Mouse (Mus musculus) left cerebral cortex, adult 11 months (tissue): Measurements from ENCODE around the gene Clk4.

ENCODE experiments used
- DNase-seq: peaks from one replicate; pipeline ENCODE4 v3.0.0; 2022; ENCODE audit warnings: low spot score

Clk4 gene

GRCm38 (mm10) chr11:51311846-51312245 is 50.3 kb downstream of the Clk4 start:
- no peak for DNase-seq

DNA sequence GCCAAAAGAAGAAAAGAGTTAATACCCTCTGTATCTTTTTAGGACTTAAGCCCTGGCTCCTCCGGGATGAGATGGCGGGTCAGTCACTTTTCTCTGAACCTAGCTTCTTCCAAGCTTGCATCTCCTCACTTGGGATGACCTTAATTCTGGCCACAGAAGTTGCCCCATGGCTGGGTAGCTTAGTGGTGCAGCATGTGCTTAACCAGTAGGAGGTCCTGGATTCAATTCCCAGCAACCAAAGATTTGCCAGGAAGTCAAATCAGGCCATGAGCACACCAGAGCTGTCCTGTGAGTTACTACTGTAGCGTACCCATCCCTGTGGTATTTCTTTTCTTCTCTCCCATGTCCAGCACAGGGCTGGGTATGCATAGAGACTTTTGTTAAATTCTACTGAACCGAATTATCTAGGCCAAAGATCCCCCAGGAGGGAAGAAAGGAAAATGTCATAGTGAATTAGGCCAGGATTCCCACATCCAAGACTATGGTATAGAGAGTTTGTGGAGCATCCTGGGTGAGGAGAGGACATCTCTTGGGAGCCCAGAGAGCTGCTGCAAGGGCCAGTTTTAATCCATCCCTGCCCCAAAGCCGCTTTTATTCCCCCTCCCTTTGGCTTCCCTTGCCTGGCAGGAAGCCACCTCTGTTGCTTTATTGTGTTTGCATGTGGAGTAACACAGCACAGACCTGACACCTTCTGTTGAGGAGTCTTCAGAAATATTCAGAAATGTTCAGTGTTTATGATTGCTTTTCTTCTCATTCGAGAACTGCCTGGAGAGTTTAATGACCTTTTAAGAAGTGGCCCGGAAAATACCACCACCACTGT is 54.7 kb downstream of the Clk4 start:
- no peak for DNase-seq

DNA sequence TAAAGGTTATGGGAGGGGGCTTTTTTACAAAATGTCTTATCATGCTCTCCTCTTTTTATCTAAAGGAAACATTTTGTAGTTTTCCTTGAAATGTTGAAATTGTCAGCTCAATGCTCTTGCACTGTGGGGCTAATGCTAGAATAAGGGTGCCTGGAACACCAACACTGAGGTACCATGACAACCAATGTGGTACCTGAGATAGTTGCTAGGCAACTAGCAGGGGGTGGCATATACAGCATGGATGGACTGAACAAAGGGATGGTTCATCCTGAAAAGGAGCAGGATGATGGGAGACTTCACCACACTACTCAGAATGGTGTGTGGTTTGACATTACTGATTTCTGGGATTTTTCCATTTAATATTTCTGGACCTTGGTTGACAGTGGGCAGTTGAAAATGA is 59.1 kb downstream of the Clk4 start:
- no peak for DNase-seq

DNA sequence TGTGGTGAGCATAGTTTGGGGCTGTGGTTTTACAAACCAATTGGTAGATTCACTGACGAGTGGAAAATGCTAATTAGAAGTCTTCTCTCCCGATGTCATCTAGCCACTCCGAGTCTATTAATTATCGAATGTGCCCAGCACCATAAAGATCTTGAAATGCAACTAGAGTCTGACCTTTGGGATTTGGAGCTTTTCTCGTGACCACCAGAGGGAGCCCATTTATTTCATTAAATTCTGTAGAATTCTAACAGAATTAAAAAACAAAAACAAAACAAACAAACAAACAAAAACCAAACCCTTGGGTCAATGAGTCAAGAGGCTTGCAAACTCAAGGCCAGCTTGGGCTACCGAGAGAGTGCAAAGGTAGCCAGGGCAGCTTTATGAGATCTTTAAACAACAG is 65.4 kb downstream of the Clk4 start:
- DNase-seq = no peak

DNA sequence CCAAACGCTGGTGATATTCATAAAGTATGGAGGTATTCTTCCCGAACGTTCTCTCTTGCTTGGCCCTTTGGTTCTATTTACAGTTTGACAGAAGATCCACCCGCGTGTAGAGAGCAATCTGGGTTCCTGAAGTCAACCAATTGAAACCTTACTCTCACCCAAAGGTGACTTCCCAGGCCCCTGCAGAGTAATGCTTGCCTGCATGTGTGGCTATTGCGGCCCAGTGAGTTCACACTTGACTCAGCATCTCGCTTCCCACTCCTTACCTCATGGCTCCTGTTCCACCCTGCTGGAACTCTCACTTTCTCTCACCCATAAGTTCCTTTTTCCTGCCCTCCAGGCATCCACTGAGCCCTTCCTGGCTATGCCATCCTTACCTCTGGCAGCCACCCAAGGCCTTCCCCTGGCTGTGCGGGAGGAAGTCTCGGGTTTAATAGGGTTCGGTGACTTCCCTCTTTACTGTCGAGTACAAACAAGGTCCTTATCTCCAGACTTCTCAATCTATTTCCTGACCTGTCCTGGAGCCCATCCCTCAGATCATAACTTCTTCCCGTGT is 66.9 kb downstream of the Clk4 start:
- DNase-seq = no peak

DNA sequence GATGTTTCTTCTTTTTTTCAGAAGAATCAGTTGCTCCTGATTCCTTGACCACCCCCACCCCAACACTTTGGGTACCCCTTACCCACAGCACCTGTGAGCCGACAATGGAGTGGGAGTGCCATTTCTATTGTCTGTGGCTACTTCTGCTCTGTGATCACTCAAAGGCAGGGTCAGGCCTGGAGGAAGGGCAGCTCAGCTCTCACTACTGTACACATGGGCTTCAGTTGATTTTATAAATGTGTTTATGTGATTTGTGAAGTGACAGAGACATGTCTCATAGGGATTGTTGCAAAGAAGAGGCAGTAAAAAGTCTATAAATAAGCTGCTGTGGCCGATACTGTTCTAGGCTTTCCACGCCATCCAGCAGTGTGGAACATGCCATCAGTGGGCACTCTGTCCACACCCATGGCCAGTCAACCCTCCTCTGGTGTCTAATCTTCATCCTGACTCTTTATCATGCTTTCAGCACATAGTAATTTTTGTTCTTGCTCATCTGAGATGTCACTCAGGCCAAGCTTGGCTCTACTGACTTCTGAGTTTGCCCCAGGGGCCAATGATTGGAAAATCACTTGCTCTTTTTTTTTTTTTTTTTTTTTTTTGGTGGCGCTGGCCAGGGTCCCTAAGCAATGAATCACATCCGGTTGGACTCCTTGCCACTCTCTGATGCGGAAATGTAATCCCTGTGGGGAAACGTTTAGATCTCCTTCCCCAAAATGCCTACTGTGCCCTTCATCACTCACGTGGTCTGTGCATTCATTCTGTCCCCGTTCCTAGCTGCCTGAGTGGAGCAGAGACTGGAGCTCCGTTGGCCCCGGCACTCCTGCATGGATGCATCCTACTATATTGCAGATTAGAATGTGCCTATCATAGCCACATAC is 68.5 kb downstream of the Clk4 start:
- no peak for DNase-seq
